Mouse (Mus musculus) cerebellum, adult 2 months (tissue): ENCODE measurements at regions not wholly inside any gene's neighbourhood (a gene's known extent, or its start where the extent isn't known, plus 50 kb on each side); places are given as distances from the start of the nearest gene placed in this dataset.

Experiments used
- CTCF ChIP-seq: fragments of 200-500 bp; IDR thresholded peaks from 2 replicates; pipeline ENCODE4 v1.5.1; 2011; ENCODE audit warnings: low read depth, mild to moderate bottlenecking, control low read depth, low read length, moderate library complexity, borderline replicate concordance; ENCODE audit not compliant: insufficient read depth
- POLR2A ChIP-seq: fragments of 200-500 bp; IDR thresholded peaks from 2 replicates; pipeline ENCODE4 v1.6.1; 2011; ENCODE audit warnings: low read length, control low read depth, borderline replicate concordance; ENCODE audit not compliant: insufficient read depth

GRCm38 (mm10) chr2:71661438-71661837 lies 84.0 kb upstream of the Itga6 start:
- no peak for TF ChIP-seq CTCF
- TF ChIP-seq POLR2A: no peak
